Mouse (Mus musculus) gastrocnemius, adult 18-20 months (tissue): ENCODE data around the gene Gpr152. TPM values are rescaled to one million over a fixed set of nuclear protein-coding genes. Genes with fewer than 3 reads are reported as not detected.
A peak's percentile ranks its signal among the peaks of the same experiment; 100 is the strongest.
"Not testable (repeated sequence)": the region's sequence is repeated elsewhere in the genome, so short reads cannot be mapped to it uniquely, and the experiment has no call there.

ENCODE experiments used
- DNase-seq: peaks from one replicate; pipeline ENCODE4 v3.0.0; 2021; ENCODE audit warnings: low spot score
- total RNA-seq, 2 experiments: library from RNA; stranded (reverse); gene quantifications; 2 replicates each; pipeline ENCODE4 v1.2.3; 2021

The Gpr152 gene
- total RNA-seq, 2 experiments from 2014 or later: not detected

GRCm38 (mm10) chr19:4129462-4129861 is 10.1 kb upstream of the Gpr152 start:
- DNase-seq: no peak

- DNase-seq: no peak
These were observed 9.5 kb upstream of the Gpr152 start for GRCm38 (mm10) chr19:4130106-4130505.

GRCm38 (mm10) chr19:4131075-4131474 is 8.5 kb upstream of the Gpr152 start:
- DNase-seq: no peak

- DNase-seq: no peak
These were observed 7.8 kb upstream of the Gpr152 start for GRCm38 (mm10) chr19:4131768-4132167.

- DNase-seq: no peak
These were observed 5.2 kb upstream of the Gpr152 start for GRCm38 (mm10) chr19:4134354-4134753.

- DNase-seq: not testable (repeated sequence)
These were observed 4.2 kb upstream of the Gpr152 start for GRCm38 (mm10) chr19:4135229-4135962.

GRCm38 (mm10) chr19:4135963-4136345 is 3.6 kb upstream of the Gpr152 start:
- DNase-seq: not testable (repeated sequence)

- no peak for DNase-seq
These were observed 3.1 kb upstream of the Gpr152 start for GRCm38 (mm10) chr19:4136463-4136862.

GRCm38 (mm10) chr19:4137913-4138312 is 1.7 kb upstream of the Gpr152 start:
- no peak for DNase-seq

GRCm38 (mm10) chr19:4140147-4140546 is 560 bp downstream of the Gpr152 start:
- no peak for DNase-seq

- no peak for DNase-seq
These were observed 3.0 kb downstream of the Gpr152 start for GRCm38 (mm10) chr19:4142416-4143173.

- no peak for DNase-seq
These were observed 4.2 kb downstream of the Gpr152 start, which contains the start of gene Cabp4 for GRCm38 (mm10) chr19:4143759-4144268. Gene Cabp4, minus strand, starts transcription at chr19:4144033.

- DNase-seq: peak; percentile 33
These were observed 5.2 kb downstream of the Gpr152 start for GRCm38 (mm10) chr19:4144550-4145498.

GRCm38 (mm10) chr19:4145936-4146335 is 6.3 kb downstream of the Gpr152 start:
- no peak for DNase-seq

- no peak for DNase-seq
These were observed 6.9 kb downstream of the Gpr152 start for GRCm38 (mm10) chr19:4146366-4147021.

- no peak for DNase-seq
These were observed 7.4 kb downstream of the Gpr152 start for GRCm38 (mm10) chr19:4147022-4147405.

- no peak for DNase-seq
These were observed 8.3 kb downstream of the Gpr152 start for GRCm38 (mm10) chr19:4147782-4148490.

- peak; percentile 97 for DNase-seq
These were observed 8.9 kb downstream of the Gpr152 start, which contains the start of gene Coro1b for GRCm38 (mm10) chr19:4148491-4148806. Gene Coro1b, plus strand, starts transcription at chr19:4148619.

GRCm38 (mm10) chr19:4148819-4149218 is 9.2 kb downstream of the Gpr152 start:
- no peak for DNase-seq

- DNase-seq: no peak
These were observed 9.7 kb downstream of the Gpr152 start for GRCm38 (mm10) chr19:4149283-4149682.
